Mouse (Mus musculus) stomach, postnatal 0 days (tissue): Measurements from ENCODE around the gene Lrrc41.

ENCODE experiments used
- CTCF ChIP-seq: IDR thresholded peaks from 2 replicates; pipeline ENCODE4 v1.5.1; 2016; ENCODE audit warnings: antibody characterized with exemption, low read depth, mild to moderate bottlenecking, moderate library complexity
- EP300 ChIP-seq: optimal IDR thresholded peaks from 2 replicates; pipeline ENCODE3; 2016; ENCODE audit warnings: antibody characterized with exemption

GRCm38 (mm10) chr4:116052526-116053293 is 22.4 kb upstream of the Lrrc41 start:
- peak; percentile 62 for TF ChIP-seq CTCF
- TF ChIP-seq EP300, result no peak
